Mouse (Mus musculus) spleen, adult 2 months (tissue): ENCODE results near the gene Lmo2.

Experiments used
- CTCF ChIP-seq: fragments of 200-500 bp; IDR thresholded peaks from 2 replicates; pipeline ENCODE4 v1.5.1; 2011; ENCODE audit warnings: mild to moderate bottlenecking, inconsistent platforms; ENCODE audit not compliant: insufficient read depth, insufficient read length, insufficient replicate concordance; ENCODE audit errors: extremely low read depth
- POLR2A ChIP-seq: fragments of 200-500 bp; IDR thresholded peaks from 2 replicates; pipeline ENCODE4 v1.6.1; 2011; ENCODE audit warnings: low read depth, low read length, inconsistent platforms

GRCm38 (mm10) chr2:103930306-103931019, 27.3 kb upstream of the Lmo2 start:
- no peak for TF ChIP-seq POLR2A
- no peak for TF ChIP-seq CTCF
